Mouse (Mus musculus): ENCODE measurements around the gene Cpt2. TPM values are rescaled to one million over a fixed set of nuclear protein-coding genes. Genes with fewer than 3 reads are reported as not detected.

Cpt2 gene
- polyA plus RNA-seq, 1 experiment from 2014 or later, result 31.8 TPM

GRCm38 (mm10) chr4:107864866-107865265, 58.5 kb downstream of the Cpt2 start:
- Histone ChIP-seq H3K4me1 (no peaks in the 10 kb centered on the region), H3K4me2 (replicated peaks) (no peak overlapping the region), H3K27me3 (no peaks in the 10 kb centered on the region), H3K4me3 (no peak overlapping the region), H3K9ac (replicated peaks) (no peak overlapping the region), H3K36me3 (peaks cover 62% of the 10 kb centered on the region), H3K27ac (replicated peaks) (no peak overlapping the region), H3K9me3 (no peaks in the 10 kb centered on the region)
- WGBS, result 89% methylated on average over 4 of the region's 4 CpGs
- no peak for ATAC-seq (ENCODE audit: low FRiP score, low read depth)

GRCm38 (mm10) chr4:107858995-107859394, 64.4 kb downstream of the Cpt2 start:
- Histone ChIP-seq H3K36me3 (peaks cover 97% of the 10 kb centered on the region), H3K27me3 (no peaks in the 10 kb centered on the region), H3K4me1 (no peaks in the 10 kb centered on the region), H3K27ac (replicated peaks) (no peak overlapping the region), H3K9ac (replicated peaks) (no peak overlapping the region), H3K4me3 (no peak overlapping the region), H3K4me2 (replicated peaks) (no peak overlapping the region), H3K9me3 (no peaks in the 10 kb centered on the region)
- WGBS, result 91% methylated on average over 7 of the region's 7 CpGs
- no peak for ATAC-seq (ENCODE audit: low FRiP score, low read depth)

GRCm38 (mm10) chr4:107856958-107857686, 66.3 kb downstream of the Cpt2 start:
- Histone ChIP-seq H3K27ac (replicated peaks) (no peak overlapping the region), H3K9ac (replicated peaks) (no peak overlapping the region), H3K27me3 (no peaks in the 10 kb centered on the region), H3K9me3 (no peaks in the 10 kb centered on the region), H3K4me2 (replicated peaks) (no peak overlapping the region), H3K4me1 (no peaks in the 10 kb centered on the region), H3K4me3 (no peak overlapping the region), H3K36me3 (peaks cover 97% of the 10 kb centered on the region)
- no peak for ATAC-seq (ENCODE audit: low FRiP score, low read depth)
- 74% methylated on average over 11 of the region's 11 CpGs for WGBS

Other genes starting within 250 kb of the Cpt2 start
- gene Dmrtb1, start 239.4 kb downstream of the Cpt2 start, polyA plus RNA-seq (2016; fragmentation: Nextera tagmentation; extraction: Ambion mirVana), result 41.8 and 49.0 TPM in 2 replicates
- gene Lrp8, start 121.3 kb downstream of the Cpt2 start, polyA plus RNA-seq (2016; fragmentation: Nextera tagmentation; extraction: Ambion mirVana), result 40.1 and 47.7 TPM in 2 replicates
- 206 and 210 TPM in 2 replicates for gene Magoh, start 43.9 kb downstream of the Cpt2 start, polyA plus RNA-seq (2016; fragmentation: Nextera tagmentation; extraction: Ambion mirVana)
- gene 0610037L13Rik, start 33.8 kb downstream of the Cpt2 start, polyA plus RNA-seq (2016; fragmentation: Nextera tagmentation; extraction: Ambion mirVana), result 107 and 117 TPM in 2 replicates
- gene Slc1a7, start 44.7 kb upstream of the Cpt2 start, polyA plus RNA-seq (2016; fragmentation: Nextera tagmentation; extraction: Ambion mirVana), result not detected in 2 replicates
- gene Podn, start 172.8 kb upstream of the Cpt2 start, polyA plus RNA-seq (2016; fragmentation: Nextera tagmentation; extraction: Ambion mirVana), result 0.20 TPM in 1 of 2 replicates, not detected in the other
- gene Scp2, start 221.4 kb upstream of the Cpt2 start, polyA plus RNA-seq (2016; fragmentation: Nextera tagmentation; extraction: Ambion mirVana), result 204 and 206 TPM in 2 replicates
- 9.5 and 11.1 TPM in 2 replicates for gene Echdc2, start 241.8 kb upstream of the Cpt2 start, polyA plus RNA-seq (2016; fragmentation: Nextera tagmentation; extraction: Ambion mirVana)